Mouse (Mus musculus): ENCODE results near the gene Hao1. TPM values are rescaled to one million over a fixed set of nuclear protein-coding genes. Genes with fewer than 3 reads are reported as not detected.

Hao1 gene
- total RNA-seq, 1 experiment, result not detected

DNA sequence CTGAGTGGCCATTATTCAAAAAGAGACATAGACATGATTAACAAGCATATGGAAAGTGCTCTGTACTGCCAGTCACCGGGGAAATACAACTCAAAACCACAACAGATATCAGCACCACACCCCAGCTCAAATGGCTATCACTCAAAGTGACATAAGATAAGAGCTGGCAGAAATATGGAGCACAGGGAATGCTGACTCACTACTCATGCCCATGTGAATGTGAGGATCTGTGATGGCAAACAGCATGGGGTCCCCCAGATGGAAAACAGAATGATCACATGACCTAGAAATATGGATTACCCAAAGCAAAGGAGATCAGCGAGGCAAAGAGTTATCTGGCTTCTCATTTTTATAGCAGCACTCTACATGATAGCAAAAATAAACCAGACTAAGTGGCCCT is 89.0 kb downstream of the Hao1 start:
- Histone ChIP-seq H3K9me3 (ENCODE audit: control insufficient read depth, insufficient read depth, low read depth, low read length) (no peaks in the 10 kb centered on the region), H3K4me1 (ENCODE audit: control insufficient read depth in 2 of 2, insufficient read depth in 2 of 2, low read length in 2 of 2, poor library complexity in 1 of 2) (no peaks in the 10 kb centered on the region), H3K27ac (ENCODE audit: insufficient read depth, low read depth, low read length, poor library complexity, severe bottlenecking) (no peak overlapping the region), H3K9ac (ENCODE audit: insufficient read depth, low read depth, low read length, poor library complexity, severe bottlenecking) (no peak overlapping the region), H3K36me3 (ENCODE audit: control insufficient read depth, insufficient read depth, low read length, poor library complexity, severe bottlenecking) (no peaks in the 10 kb centered on the region), H3K4me3 (ENCODE audit: insufficient read depth in 1 of 2, low read depth in 1 of 2, low read length in 2 of 2, poor library complexity in 1 of 2, severe bottlenecking in 1 of 2) (no peak overlapping the region)
- in situ Hi-C loops (cut with MboI; ENCODE audit: low sequenced_read_pairs in 2 of 2, unreplicated experiment in 2 of 2), result no loop called here
- no peak for TF ChIP-seq CHD2 (IDR thresholded peaks at IDR 0.05; ENCODE audit: low read depth, low read length)
- no peak for DNase-seq (ENCODE audit: low read depth, low spot score)

DNA sequence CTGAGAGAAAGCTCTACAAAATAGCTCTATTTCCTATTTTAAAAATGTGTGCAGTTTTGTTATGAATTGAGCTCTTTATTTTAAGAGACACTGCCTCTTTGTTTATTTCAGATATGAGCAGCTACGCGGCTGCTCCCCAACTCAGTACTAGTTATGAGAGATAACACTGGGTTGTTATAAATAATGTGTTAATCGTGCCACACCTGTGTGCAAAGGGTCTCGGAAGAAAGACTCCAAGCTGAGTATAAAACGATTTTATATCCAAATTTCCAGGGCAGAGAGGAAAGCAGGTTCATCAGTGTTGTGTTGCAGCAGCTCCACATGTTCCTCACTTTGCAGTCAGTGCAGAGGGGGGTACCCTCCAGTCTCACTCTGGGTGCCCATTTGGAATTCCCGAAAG is 91.8 kb downstream of the Hao1 start:
- Histone ChIP-seq H3K4me1 (ENCODE audit: control insufficient read depth in 2 of 2, insufficient read depth in 2 of 2, low read length in 2 of 2, poor library complexity in 1 of 2) (no peaks in the 10 kb centered on the region), H3K9me3 (ENCODE audit: control insufficient read depth, insufficient read depth, low read depth, low read length) (no peaks in the 10 kb centered on the region), H3K9ac (ENCODE audit: insufficient read depth, low read depth, low read length, poor library complexity, severe bottlenecking) (no peak overlapping the region), H3K4me3 (ENCODE audit: insufficient read depth in 1 of 2, low read depth in 1 of 2, low read length in 2 of 2, poor library complexity in 1 of 2, severe bottlenecking in 1 of 2) (no peak overlapping the region), H3K27ac (ENCODE audit: insufficient read depth, low read depth, low read length, poor library complexity, severe bottlenecking) (no peak overlapping the region), H3K36me3 (ENCODE audit: control insufficient read depth, insufficient read depth, low read length, poor library complexity, severe bottlenecking) (no peaks in the 10 kb centered on the region)
- in situ Hi-C loops (cut with MboI; ENCODE audit: low sequenced_read_pairs in 2 of 2, unreplicated experiment in 2 of 2), result no loop called here
- DNase-seq (ENCODE audit: low read depth, low spot score), result no peak
- TF ChIP-seq ZNF384 (IDR thresholded peaks at IDR 0.05; ENCODE audit: low read depth, low read length), result no peak
- TF ChIP-seq HCFC1 (IDR thresholded peaks at IDR 0.05; ENCODE audit: borderline replicate concordance, insufficient read depth, low read length), result no peak
- TF ChIP-seq MAFK (IDR thresholded peaks at IDR 0.05; ENCODE audit: insufficient read depth, low read depth, low read length), result no peak
- no peak for TF ChIP-seq CHD2 (IDR thresholded peaks at IDR 0.05; ENCODE audit: low read depth, low read length)
- no peak for TF ChIP-seq ZC3H11A (IDR thresholded peaks at IDR 0.05; ENCODE audit: borderline replicate concordance, low read depth, low read length)

DNA sequence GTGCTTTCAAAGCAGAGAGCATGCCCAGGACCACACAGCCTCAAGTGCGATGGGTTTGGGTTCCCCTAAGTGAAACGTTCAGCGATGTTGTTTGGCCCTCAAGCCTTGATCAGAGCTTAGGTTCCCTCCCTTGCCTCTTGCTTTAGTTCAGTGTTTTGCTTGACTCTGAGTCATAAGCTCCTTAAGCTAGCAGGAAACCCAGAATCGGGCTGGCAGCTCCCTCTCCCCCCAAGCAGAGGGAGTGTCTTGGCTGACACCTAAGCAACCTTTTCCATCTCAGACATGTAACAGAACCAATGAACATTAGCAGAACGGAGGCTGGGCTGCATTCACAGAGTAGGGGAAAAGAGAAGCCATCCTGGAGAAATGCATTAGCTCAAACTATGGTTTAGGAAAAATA is 93.3 kb downstream of the Hao1 start:
- Histone ChIP-seq H3K4me3 (ENCODE audit: insufficient read depth in 1 of 2, low read depth in 1 of 2, low read length in 2 of 2, poor library complexity in 1 of 2, severe bottlenecking in 1 of 2) (no peak overlapping the region), H3K36me3 (ENCODE audit: control insufficient read depth, insufficient read depth, low read length, poor library complexity, severe bottlenecking) (no peaks in the 10 kb centered on the region), H3K27ac (ENCODE audit: insufficient read depth, low read depth, low read length, poor library complexity, severe bottlenecking) (no peak overlapping the region), H3K9me3 (ENCODE audit: control insufficient read depth, insufficient read depth, low read depth, low read length) (no peaks in the 10 kb centered on the region), H3K9ac (ENCODE audit: insufficient read depth, low read depth, low read length, poor library complexity, severe bottlenecking) (no peak overlapping the region), H3K4me1 (ENCODE audit: control insufficient read depth in 2 of 2, insufficient read depth in 2 of 2, low read length in 2 of 2, poor library complexity in 1 of 2) (0 out of 4 replicates have a peak, but pooled peaks cover 0 to 3% of the 10 kb centered on the region in 2 experiments)
- in situ Hi-C loops (cut with MboI; ENCODE audit: low sequenced_read_pairs in 2 of 2, unreplicated experiment in 2 of 2), result no loop called here
- no peak for TF ChIP-seq ZNF384 (IDR thresholded peaks at IDR 0.05; ENCODE audit: low read depth, low read length)
- no peak for TF ChIP-seq MAFK (IDR thresholded peaks at IDR 0.05; ENCODE audit: insufficient read depth, low read depth, low read length)
- no peak for TF ChIP-seq HCFC1 (IDR thresholded peaks at IDR 0.05; ENCODE audit: borderline replicate concordance, insufficient read depth, low read length)
- no peak for TF ChIP-seq CHD2 (IDR thresholded peaks at IDR 0.05; ENCODE audit: low read depth, low read length)
- no peak for TF ChIP-seq ZC3H11A (IDR thresholded peaks at IDR 0.05; ENCODE audit: borderline replicate concordance, low read depth, low read length)
- no peak for DNase-seq (ENCODE audit: low read depth, low spot score)

- no peak for TF ChIP-seq CHD2 (IDR thresholded peaks at IDR 0.05; ENCODE audit: low read depth, low read length)
- no peak for TF ChIP-seq MAFK (IDR thresholded peaks at IDR 0.05; ENCODE audit: insufficient read depth, low read depth, low read length)
- no peak for TF ChIP-seq HCFC1 (IDR thresholded peaks at IDR 0.05; ENCODE audit: borderline replicate concordance, insufficient read depth, low read length)
- TF ChIP-seq ZC3H11A (IDR thresholded peaks at IDR 0.05; ENCODE audit: borderline replicate concordance, low read depth, low read length), result no peak
- no peak for TF ChIP-seq ZNF384 (IDR thresholded peaks at IDR 0.05; ENCODE audit: low read depth, low read length)
- Histone ChIP-seq H3K9me3 (ENCODE audit: control insufficient read depth, insufficient read depth, low read depth, low read length) (no peaks in the 10 kb centered on the region), H3K27ac (ENCODE audit: insufficient read depth, low read depth, low read length, poor library complexity, severe bottlenecking) (peak overlapping the region; percentile 63; the same call in 1 of the 2 replicates), H3K4me1 (ENCODE audit: control insufficient read depth in 2 of 2, insufficient read depth in 2 of 2, low read length in 2 of 2, poor library complexity in 1 of 2) (peaks cover 2 to 3% of the 10 kb centered on the region in 2 experiments; a peak in 2 of 4 replicates), H3K9ac (ENCODE audit: insufficient read depth, low read depth, low read length, poor library complexity, severe bottlenecking) (no peak overlapping the region), H3K4me3 (ENCODE audit: insufficient read depth in 1 of 2, low read depth in 1 of 2, low read length in 2 of 2, poor library complexity in 1 of 2, severe bottlenecking in 1 of 2) (no peak overlapping the region), H3K36me3 (ENCODE audit: control insufficient read depth, insufficient read depth, low read length, poor library complexity, severe bottlenecking) (no peaks in the 10 kb centered on the region)
- in situ Hi-C loops (cut with MboI; ENCODE audit: low sequenced_read_pairs in 2 of 2, unreplicated experiment in 2 of 2), result no loop called here
- DNase-seq (ENCODE audit: low read depth, low spot score), result peak; percentile 50
These were observed 98.1 kb downstream of the Hao1 start for GRCm38 (mm10) chr2:134456065-134456505.

GRCm38 (mm10) chr2:134452748-134453147 is 101.4 kb downstream of the Hao1 start:
- Histone ChIP-seq H3K27ac (ENCODE audit: insufficient read depth, low read depth, low read length, poor library complexity, severe bottlenecking) (no peak overlapping the region), H3K9ac (ENCODE audit: insufficient read depth, low read depth, low read length, poor library complexity, severe bottlenecking) (no peak overlapping the region), H3K9me3 (ENCODE audit: control insufficient read depth, insufficient read depth, low read depth, low read length) (no peaks in the 10 kb centered on the region), H3K4me3 (ENCODE audit: insufficient read depth in 1 of 2, low read depth in 1 of 2, low read length in 2 of 2, poor library complexity in 1 of 2, severe bottlenecking in 1 of 2) (no peak overlapping the region), H3K36me3 (ENCODE audit: control insufficient read depth, insufficient read depth, low read length, poor library complexity, severe bottlenecking) (no peaks in the 10 kb centered on the region), H3K4me1 (ENCODE audit: control insufficient read depth in 2 of 2, insufficient read depth in 2 of 2, low read length in 2 of 2, poor library complexity in 1 of 2) (peaks cover 2 to 3% of the 10 kb centered on the region in 2 experiments; a peak in 2 of 4 replicates)
- DNase-seq (ENCODE audit: low read depth, low spot score), result no peak
- in situ Hi-C loops (cut with MboI; ENCODE audit: low sequenced_read_pairs in 2 of 2, unreplicated experiment in 2 of 2), result no loop called here
- no peak for TF ChIP-seq HCFC1 (IDR thresholded peaks at IDR 0.05; ENCODE audit: borderline replicate concordance, insufficient read depth, low read length)
- no peak for TF ChIP-seq ZNF384 (IDR thresholded peaks at IDR 0.05; ENCODE audit: low read depth, low read length)
- TF ChIP-seq ZC3H11A (IDR thresholded peaks at IDR 0.05; ENCODE audit: borderline replicate concordance, low read depth, low read length), result no peak
- TF ChIP-seq CHD2 (IDR thresholded peaks at IDR 0.05; ENCODE audit: low read depth, low read length), result no peak
- no peak for TF ChIP-seq MAFK (IDR thresholded peaks at IDR 0.05; ENCODE audit: insufficient read depth, low read depth, low read length)
